ENCODE assay signal across 21 mouse cellular contexts in the genomic region with DNA sequence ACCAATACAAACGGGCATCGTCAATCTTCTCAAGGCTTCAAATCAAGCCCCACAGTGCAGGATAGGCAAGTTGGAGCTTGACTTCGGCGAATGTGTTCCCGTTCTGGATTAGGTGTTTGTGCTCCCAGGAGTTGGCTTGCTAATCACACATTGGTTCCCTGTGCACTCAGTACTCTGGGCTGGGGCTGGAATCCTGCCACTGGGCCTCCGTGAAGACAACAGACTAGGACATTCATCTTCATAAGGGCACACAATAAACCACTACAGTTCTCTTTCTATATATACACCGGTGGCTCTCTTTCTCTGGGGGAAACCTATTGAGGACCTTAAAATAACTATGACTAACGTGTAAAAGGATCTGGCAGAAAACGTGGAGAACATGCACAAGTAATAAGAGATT. TPM values are rescaled to one million over a fixed set of nuclear protein-coding genes. Genes with fewer than 3 reads are reported as not detected.
DNase-seq lines count a peak whose midpoint lies in the region; ATAC-seq lines count a peak whose summit lies in the region.
"Had no signal": no experiment of that assay in that cellular context is flagged by ENCODE, and none has a peak within 500 bp of the region (broad histone marks: within the 10 kb centered on the region; RNA-seq: fewer than 3 reads in every experiment).

No protein-coding gene starts in this region.

- intact Hi-C loops in heart, postnatal 14 days (cut with DNase I): no loop called here

- peak overlapping the region; percentile 29; the same call in 1 of the 2 replicates for H3K4me2 ChIP-seq in heart, embryonic 13.5 days
- H3K4me2 ChIP-seq: embryonic facial prominence, embryonic 15.5 days; forebrain, embryonic 15.5 days; hindbrain, embryonic 15.5 days had no signal

- H3K4me3 ChIP-seq in heart, embryonic 13.5 days: no peak overlapping the region
- H3K4me3 ChIP-seq: embryonic facial prominence, embryonic 15.5 days; erythroblast, embryonic 14.5 days; forebrain, embryonic 15.5 days; hindbrain, embryonic 15.5 days had no signal

- H3K27ac ChIP-seq in heart, embryonic 13.5 days (replicated peaks): peak overlapping the region; percentile 77
- H3K27ac ChIP-seq: embryonic facial prominence, embryonic 15.5 days; forebrain, embryonic 15.5 days; hindbrain, embryonic 15.5 days had no signal

- WGBS in heart, embryonic 13.5 days: 42% methylated on average over 9 of the region's 9 CpGs

- no peaks in the 10 kb centered on the region for H3K9me3 ChIP-seq in heart, embryonic 13.5 days
- H3K9me3 ChIP-seq: embryonic facial prominence, embryonic 15.5 days; forebrain, embryonic 15.5 days; G1E; hindbrain, embryonic 15.5 days had no signal

- no peaks in the 10 kb centered on the region for H3K27me3 ChIP-seq in heart, embryonic 13.5 days (replicated peaks)
- H3K27me3 ChIP-seq: embryonic facial prominence, embryonic 15.5 days; forebrain, embryonic 15.5 days; hindbrain, embryonic 15.5 days had no signal

- H3K9ac ChIP-seq in heart, embryonic 13.5 days: no peak overlapping the region
- H3K9ac ChIP-seq: embryonic facial prominence, embryonic 15.5 days; forebrain, embryonic 15.5 days; hindbrain, embryonic 15.5 days had no signal

- ATAC-seq in heart, embryonic 13.5 days (ENCODE audit: extremely low read depth, insufficient number of reproducible peaks, low FRiP score, low TSS enrichment): no peak
- ATAC-seq: CD4-positive, CD25-positive, alpha-beta regulatory T cell, adult 4 months; forebrain, embryonic 15.5 days; intestine, embryonic 16.5 days had no signal

- H3K4me1 ChIP-seq in heart, embryonic 13.5 days: peaks cover 16% of the 10 kb centered on the region
- H3K4me1 ChIP-seq: embryonic facial prominence, embryonic 15.5 days; forebrain, embryonic 15.5 days; hindbrain, embryonic 15.5 days had no signal

- no peak for DNase-seq in heart, postnatal 14 days
- peak; percentile 45 for DNase-seq in NIH3T3 (ENCODE audit: low read depth)
- peak; percentile 50 for DNase-seq in fat pad, adult 2 months (ENCODE audit: extremely low read depth, low read depth, low spot score)
- peak; percentile 16 for DNase-seq in heart, postnatal 4 days
- DNase-seq in adrenal gland, adult 8-10 months: no peak
- no peak for DNase-seq in urinary bladder, postnatal 4 days (ENCODE audit: low spot score in 2 of 2)
- DNase-seq: adrenal gland, postnatal 25 days; B cell, adult 2 months; cerebellum, adult 8-10 months; cerebellum, postnatal 14 days; embryo, embryonic 11 days; gastrocnemius, postnatal 36 days; kidney, adult 8-10 months had no signal

- no peaks in the 10 kb centered on the region for H3K36me3 ChIP-seq in heart, embryonic 13.5 days
- H3K36me3 ChIP-seq: embryonic facial prominence, embryonic 15.5 days; forebrain, embryonic 15.5 days; G1E; hindbrain, embryonic 15.5 days had no signal

RNA-seq across cellular contexts. Expression of gene Eml5, which starts 8.8 kb away (rescaled TPM):
- 4.4 and 5.0 TPM in 2 replicates for polyA plus RNA-seq in heart, embryonic 13.5 days (2015; fragmentation: Nextera tagmentation; extraction: Ambion mirVana)
- total RNA-seq in heart, postnatal 14 days (2021): 1 to 10 TPM; 3.4 to 3.7 TPM
- total RNA-seq in heart, postnatal 4 days (2021): 1 to 10 TPM; 7.6 to 9.0 TPM
- total RNA-seq in adrenal gland, adult 8-10 months (2022): 10 to 100 TPM; 26.2 to 62.4 (median 41.2) TPM

RNA-seq across cellular contexts. Expression of gene Ttc8, which starts 10.3 kb away (rescaled TPM):
- polyA plus RNA-seq in heart, embryonic 13.5 days (2015; fragmentation: Nextera tagmentation; extraction: Ambion mirVana): 14.4 and 14.6 TPM in 2 replicates
- total RNA-seq in heart, postnatal 14 days (2021): 1 to 10 TPM; 6.6 to 7.1 TPM
- total RNA-seq in heart, postnatal 4 days (2021): 10 to 100 TPM; 11.8 to 12.5 TPM
- total RNA-seq in adrenal gland, adult 8-10 months (2022): 10 to 100 TPM; 21.7 to 44.7 (median 31.8) TPM
- polyA plus RNA-seq: erythroblast, embryonic 14.5 days had no signal

Comparison
In these comparisons a context has a peak if more than half of its experiments do, and no peak if none do; other contexts are left out.
1. DNase-seq: peak in NIH3T3 (single experiment), fat pad, adult 2 months (single experiment) and heart, postnatal 4 days (single experiment); none in heart, postnatal 14 days (0 of 2), adrenal gland, adult 8-10 months (single experiment) and urinary bladder, postnatal 4 days (0 of 2).